Mouse (Mus musculus): ENCODE results near the gene Ferd3l.

Ferd3l gene

GRCm38 (mm10) chr12:33928331-33929192 is at the start of gene Ferd3l:
TSS of gene Ferd3l (plus strand) at chr12:33928425.
- TF ChIP-seq GATA4 (IDR thresholded peaks at IDR 0.05; ENCODE audit: insufficient replicate concordance, low read length) = no peak

GRCm38 (mm10) chr12:33893956-33894355 is 34.3 kb upstream of the Ferd3l start:
- no peak for TF ChIP-seq GATA4 (IDR thresholded peaks at IDR 0.05; ENCODE audit: insufficient replicate concordance, low read length)

- TF ChIP-seq GATA4 (IDR thresholded peaks at IDR 0.05; ENCODE audit: insufficient replicate concordance, low read length) = no peak
Observed at GRCm38 (mm10) chr12:33894621-33895020, 33.6 kb upstream of the Ferd3l start.

- no peak for TF ChIP-seq GATA4 (IDR thresholded peaks at IDR 0.05; ENCODE audit: insufficient replicate concordance, low read length)
Observed at GRCm38 (mm10) chr12:33926751-33927150, 1.5 kb upstream of the Ferd3l start.

GRCm38 (mm10) chr12:33927334-33928098 is 709 bp upstream of the Ferd3l start:
- no peak for TF ChIP-seq GATA4 (IDR thresholded peaks at IDR 0.05; ENCODE audit: insufficient replicate concordance, low read length)

GRCm38 (mm10) chr12:33952843-33953242 is 24.6 kb downstream of the Ferd3l start:
- no peak for TF ChIP-seq GATA4 (IDR thresholded peaks at IDR 0.05; ENCODE audit: insufficient replicate concordance, low read length)

- no peak for TF ChIP-seq GATA4 (IDR thresholded peaks at IDR 0.05; ENCODE audit: insufficient replicate concordance, low read length)
Observed at GRCm38 (mm10) chr12:33954931-33955565, 26.8 kb downstream of the Ferd3l start.

GRCm38 (mm10) chr12:33955606-33956295 is 27.5 kb downstream of the Ferd3l start:
- no peak for TF ChIP-seq GATA4 (IDR thresholded peaks at IDR 0.05; ENCODE audit: insufficient replicate concordance, low read length)

GRCm38 (mm10) chr12:33956576-33957399 is 28.6 kb downstream of the Ferd3l start:
- TF ChIP-seq GATA4 (IDR thresholded peaks at IDR 0.05; ENCODE audit: insufficient replicate concordance, low read length) = no peak

GRCm38 (mm10) chr12:33957400-33958240 is 29.4 kb downstream of the Ferd3l start, which contains the start of gene Twist1:
TSS of gene Twist1 (plus strand) at chr12:33957671.
- no peak for TF ChIP-seq GATA4 (IDR thresholded peaks at IDR 0.05; ENCODE audit: insufficient replicate concordance, low read length)

- no peak for TF ChIP-seq GATA4 (IDR thresholded peaks at IDR 0.05; ENCODE audit: insufficient replicate concordance, low read length)
Observed at GRCm38 (mm10) chr12:33958241-33959194, 30.3 kb downstream of the Ferd3l start.

GRCm38 (mm10) chr12:33959206-33959605 is 31.0 kb downstream of the Ferd3l start:
- no peak for TF ChIP-seq GATA4 (IDR thresholded peaks at IDR 0.05; ENCODE audit: insufficient replicate concordance, low read length)

Data from liver, adult (tissue).